Mouse (Mus musculus): ENCODE data around the gene Mmp14.

Gene Mmp14

GRCm38 (mm10) chr14:54413877-54414700, 17.3 kb upstream of the Mmp14 start:
- peak; percentile 93 for DNase-seq

- DNase-seq, result no peak
These were observed 16.0 kb upstream of the Mmp14 start for GRCm38 (mm10) chr14:54415241-54416020.

DNA sequence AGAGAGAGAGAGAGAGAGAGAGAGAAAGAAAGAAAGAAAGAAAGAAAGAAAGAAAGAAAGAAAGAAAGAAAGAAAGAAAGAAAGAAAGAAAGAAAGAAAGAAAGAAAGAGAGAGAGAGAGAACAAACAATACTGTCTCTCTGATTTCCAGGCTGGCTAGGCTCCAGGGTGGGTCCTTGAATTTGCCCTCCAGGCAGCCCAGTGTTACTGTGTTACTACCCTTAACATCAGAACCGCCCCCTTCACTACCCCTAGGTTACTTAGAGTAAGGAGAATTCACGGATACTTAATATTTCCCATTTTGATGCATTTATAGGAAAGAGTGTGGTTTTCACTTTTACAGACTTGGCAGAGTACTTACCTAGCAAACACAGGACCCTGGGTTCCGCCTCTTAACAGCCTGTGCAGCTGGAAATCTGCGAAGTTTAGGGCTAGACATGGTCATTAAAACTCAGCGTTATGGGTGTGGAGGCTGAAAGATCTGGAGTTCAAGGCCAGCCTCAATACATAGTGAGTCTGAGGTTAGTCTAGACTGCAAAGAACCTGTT, 15.1 kb upstream of the Mmp14 start:
- DNase-seq, result no peak

DNA sequence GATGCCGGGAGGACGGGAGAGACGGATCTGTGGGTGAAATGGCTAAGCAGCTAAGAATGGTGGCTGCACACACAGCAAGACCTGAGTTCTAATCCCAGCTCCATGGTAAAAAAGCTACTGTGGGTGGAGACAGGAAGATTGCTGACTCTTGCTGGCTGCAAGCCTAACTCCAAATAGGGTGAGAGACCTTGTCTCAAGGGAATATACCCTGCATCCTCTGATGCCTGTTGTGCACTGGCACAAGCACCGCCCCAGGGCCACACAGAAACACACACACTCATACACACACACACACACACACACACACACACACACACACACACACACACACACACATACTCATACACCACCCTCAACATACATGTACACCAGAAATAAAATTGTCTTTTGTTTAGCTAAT, 14.6 kb upstream of the Mmp14 start:
- no peak for DNase-seq

DNA sequence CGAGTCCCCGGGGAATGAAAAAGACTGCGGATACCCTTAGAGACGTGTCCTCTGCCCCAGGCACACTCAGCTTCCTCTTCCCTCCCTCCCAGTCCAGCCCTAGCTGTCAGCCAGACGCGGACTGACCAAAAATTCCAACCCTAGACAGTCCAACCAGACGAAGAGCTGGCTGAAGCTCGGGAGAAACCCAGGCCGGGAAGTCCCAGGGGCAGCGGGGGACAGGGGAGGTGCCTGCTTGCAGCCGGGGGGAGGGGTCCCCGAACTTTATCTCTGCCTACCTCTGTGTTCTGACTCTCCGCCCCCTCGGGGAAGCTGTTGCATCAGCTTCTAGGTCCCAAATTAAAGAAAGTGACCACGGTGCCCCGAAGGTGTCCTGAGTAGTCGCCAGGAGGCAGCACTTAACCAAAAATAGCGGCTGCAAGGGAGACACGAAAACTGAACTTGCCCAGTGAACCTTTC, 13.8 kb upstream of the Mmp14 start, which contains the start of gene Slc7a7:
Slc7a7 (minus strand) TSS at position 158 of the 459 bp plus-strand sequence.
- peak; percentile 95 for DNase-seq

GRCm38 (mm10) chr14:54421014-54421413, 10.4 kb upstream of the Mmp14 start:
- peak; percentile 70 for DNase-seq

- DNase-seq, result peak; percentile 76
These were observed 8.0 kb upstream of the Mmp14 start for GRCm38 (mm10) chr14:54423406-54423805.

DNA sequence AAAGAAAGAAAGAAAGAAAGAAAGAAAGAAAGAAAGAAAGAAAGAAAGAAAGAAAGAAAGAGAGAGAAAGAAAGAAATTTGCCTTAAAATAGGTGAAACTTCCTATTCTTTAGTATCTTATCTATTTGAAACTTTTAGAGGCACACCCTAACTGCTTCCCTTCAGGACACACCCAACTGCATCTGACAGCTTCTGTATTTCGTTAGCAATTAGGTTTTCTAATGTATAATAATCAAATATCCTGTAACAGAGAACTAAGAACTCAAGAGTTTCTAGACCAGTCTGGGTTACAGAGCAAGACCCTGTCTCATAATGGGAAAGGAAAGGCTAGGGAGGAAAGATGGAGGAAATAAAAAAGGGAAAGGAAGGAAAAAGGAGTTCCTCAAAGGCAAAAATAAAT, 6.8 kb upstream of the Mmp14 start:
- DNase-seq, result no peak

DNA sequence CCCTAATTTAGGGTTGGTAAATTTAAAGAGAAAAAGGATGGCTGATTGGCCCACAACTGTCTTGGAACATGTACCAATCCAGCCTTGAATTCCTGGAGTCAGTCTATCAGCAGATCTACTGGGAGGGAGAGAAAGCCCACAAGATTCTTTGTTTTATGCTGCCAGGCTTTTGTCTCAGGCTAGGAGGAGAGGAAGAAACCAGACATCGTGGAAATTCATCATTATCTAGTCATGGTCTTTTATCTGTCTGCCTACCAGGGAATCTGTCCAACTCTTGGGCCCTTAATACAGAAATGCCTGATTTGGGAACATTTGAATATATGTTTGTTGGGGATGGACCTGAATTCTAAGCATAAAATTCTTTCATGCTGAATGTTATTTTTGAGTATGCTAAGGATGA, 5.9 kb upstream of the Mmp14 start:
- no peak for DNase-seq

- peak; percentile 69 for DNase-seq
These were observed 5.3 kb upstream of the Mmp14 start for GRCm38 (mm10) chr14:54426003-54426688.

- peak; percentile 99 for DNase-seq
These were observed 4.6 kb upstream of the Mmp14 start, which contains the start of gene Mrpl52 for GRCm38 (mm10) chr14:54426689-54427398. Gene Mrpl52, plus strand, starts transcription at chr14:54426909.

- peak; percentile 69 for DNase-seq
These were observed 3.7 kb upstream of the Mmp14 start for GRCm38 (mm10) chr14:54427696-54428095.

DNA sequence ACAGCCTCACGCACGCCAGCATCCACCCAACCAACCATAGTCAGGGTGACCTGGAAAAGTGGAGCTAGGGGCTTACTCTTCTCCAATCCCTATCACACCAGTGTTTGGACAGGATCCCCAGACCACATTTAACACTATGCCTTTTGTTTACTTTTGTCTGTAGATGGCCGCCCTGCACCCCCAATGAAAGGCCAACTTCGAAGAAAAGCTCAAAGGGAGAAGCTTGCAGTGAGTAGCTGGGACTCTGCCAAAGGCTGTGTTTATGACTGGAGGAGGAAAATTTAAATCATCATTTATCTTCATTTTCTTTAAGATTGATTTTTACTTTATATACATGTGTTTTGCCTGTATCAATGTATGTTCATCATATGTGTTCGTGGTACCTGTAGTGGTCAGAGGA, 3.0 kb upstream of the Mmp14 start:
- DNase-seq, result peak; percentile 78

- DNase-seq, result peak; percentile 87
These were observed 1.9 kb upstream of the Mmp14 start for GRCm38 (mm10) chr14:54429332-54430093.

- DNase-seq, result peak; percentile 90
These were observed 836 bp upstream of the Mmp14 start for GRCm38 (mm10) chr14:54430406-54431145.

GRCm38 (mm10) chr14:54432078-54432836, 845 bp downstream of the Mmp14 start:
- peak; percentile 93 for DNase-seq

DNA sequence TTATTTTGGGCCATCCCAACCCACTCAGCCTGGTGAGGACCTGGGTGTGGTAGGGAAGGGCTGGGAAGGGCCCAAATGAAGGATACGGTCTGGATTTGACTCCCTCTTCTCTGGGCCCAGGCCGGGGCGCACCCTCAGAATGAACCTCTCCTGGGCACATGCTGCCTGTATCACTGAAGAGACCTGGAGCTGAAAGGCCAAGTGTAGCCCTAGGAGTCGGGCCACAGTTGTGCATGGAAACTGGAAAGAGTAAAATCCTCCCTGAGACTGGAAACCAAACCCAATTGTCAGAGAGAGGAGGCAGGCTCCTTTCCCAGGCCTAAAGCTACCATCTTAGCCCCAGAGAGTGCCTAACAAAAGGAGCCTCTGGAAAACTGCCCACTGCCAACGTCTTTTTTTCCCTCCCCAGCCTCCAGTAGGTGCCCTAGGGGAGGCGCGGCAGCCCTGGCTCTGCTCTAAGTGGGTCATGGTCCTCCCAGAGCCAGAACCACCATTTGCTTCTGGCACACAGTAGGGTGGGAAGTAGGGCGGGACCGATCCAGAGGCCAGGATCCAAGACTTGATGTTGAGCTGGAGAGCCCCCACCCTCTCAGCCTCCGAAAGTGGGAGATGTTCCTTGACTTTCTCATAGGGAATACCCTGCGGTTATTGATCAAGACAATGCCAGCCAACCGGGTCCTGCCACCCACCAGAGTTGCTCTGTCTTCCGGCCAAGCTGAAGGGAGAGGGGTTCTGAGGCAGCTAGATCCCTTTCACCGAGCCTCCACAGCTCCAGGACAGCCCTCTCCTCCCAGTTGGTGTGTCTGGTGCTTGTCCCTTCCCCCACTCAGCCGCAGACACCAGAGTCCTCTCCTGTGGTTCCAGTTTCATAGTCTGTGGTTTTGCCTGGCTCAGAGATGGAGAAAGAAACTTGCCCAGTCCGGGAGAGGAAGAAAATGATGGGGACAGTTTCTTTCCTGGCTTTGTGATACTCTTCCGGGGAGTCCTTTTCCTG, 1.7 kb downstream of the Mmp14 start:
- DNase-seq, result peak; percentile 94

DNA sequence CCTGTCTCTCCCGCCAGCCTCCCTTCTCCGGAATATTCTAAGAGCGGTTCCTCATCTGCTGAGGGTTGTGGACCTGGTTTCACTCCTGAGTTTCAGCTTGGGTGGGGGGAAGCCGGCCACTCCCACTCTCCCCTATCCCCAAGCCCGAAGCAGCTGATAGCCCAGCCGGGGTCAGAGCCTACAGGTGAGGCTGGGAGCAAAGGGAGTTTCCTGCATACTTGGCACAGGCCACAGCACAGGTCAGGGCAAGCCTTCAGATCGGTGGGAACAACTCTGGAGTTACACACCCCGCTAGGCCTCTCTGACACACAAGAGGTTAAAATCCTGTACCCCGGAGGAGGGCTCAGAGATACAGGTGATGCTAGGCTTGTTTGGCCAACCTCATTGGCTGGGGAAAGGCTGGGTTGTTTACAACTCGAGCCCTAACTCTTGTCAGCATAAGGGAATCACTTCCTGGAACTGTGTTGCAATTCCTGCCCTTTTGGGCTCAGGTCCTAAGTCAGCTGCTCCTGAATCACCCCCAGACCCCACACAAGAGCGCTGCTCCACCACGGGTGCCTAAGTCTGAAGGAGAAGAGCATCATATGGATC, 2.6 kb downstream of the Mmp14 start:
- peak; percentile 93 for DNase-seq

All from heart, adult 11 months (tissue).